Mouse (Mus musculus): ENCODE data around the gene Gpr152.
"Not testable (repeated sequence)": the region's sequence is repeated elsewhere in the genome, so short reads cannot be mapped to it uniquely, and the experiment has no call there.

Gpr152 gene

GRCm38 (mm10) chr19:4131768-4132167 lies 7.8 kb upstream of the Gpr152 start:
- no peak for DNase-seq

DNA sequence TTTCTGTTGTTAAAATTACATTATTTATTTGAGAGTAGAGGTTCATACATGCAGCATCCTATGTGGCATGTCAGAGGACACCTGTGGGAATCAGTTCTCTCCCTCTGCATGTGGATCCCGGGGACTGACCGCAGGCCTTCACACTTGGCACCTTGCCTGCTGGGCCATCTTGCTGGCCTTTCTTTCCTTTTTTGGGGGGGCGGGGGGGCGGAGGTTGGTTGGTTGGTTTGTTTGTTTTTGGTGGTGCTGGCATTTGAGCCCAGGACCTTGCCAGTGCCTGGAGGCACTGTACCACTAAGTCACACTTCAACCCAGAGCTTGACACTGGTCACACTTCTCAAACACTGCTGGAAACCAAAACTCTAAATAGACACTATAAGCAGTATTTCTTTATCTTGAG lies 5.2 kb upstream of the Gpr152 start:
- no peak for DNase-seq

DNA sequence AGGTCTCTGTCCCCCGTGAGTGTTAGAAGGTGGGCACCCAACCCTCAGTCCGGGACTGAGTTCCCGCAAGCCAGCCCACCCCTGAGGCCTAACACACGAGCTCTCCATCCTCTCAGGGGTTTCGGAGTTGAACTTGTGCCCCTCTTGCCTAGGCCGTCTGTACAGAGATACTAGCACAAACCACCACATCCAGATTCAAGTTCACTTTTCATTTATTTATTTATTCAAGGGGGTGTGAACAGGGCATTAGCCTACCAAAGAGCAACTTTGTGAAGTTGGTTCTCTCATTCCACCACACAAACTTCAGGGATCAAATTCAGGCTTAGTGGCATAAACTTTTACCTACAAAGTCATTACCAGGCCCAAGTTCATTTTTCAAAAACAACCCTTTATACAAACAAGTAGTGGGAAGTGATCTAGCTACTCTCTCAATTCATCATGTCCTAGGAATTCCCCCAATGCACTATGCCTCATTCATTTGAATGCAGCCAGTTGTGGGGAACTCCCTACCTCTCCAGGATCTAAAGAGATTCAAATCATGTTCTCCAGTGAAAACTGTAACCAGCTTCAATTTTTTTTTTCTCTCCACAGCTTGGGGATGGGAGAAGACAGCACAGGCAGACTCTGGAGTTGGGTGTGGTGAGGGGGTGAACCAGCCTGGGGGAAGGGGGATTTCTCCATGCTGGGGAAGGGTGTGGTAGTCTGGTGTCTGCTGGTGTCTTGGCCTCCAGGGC lies 4.2 kb upstream of the Gpr152 start:
- not testable (repeated sequence) for DNase-seq

DNA sequence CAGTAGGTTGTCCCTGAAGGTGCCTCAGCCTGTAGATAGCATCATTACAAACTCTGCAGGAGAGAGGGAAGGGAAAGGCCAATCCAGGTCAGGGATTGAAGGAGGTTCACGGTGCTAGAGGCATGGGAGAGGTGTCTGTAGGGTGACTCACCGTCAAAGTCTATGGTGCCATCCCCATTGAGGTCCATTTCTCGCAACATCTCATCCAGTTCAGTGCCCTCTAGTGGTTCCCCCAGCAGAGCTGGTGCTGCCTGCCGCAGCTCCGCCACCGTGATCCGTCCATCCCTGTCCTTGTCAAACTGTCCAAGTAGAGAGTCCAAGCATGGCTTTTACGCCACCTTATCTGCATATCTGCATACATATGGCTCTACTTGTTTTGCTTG lies 3.6 kb upstream of the Gpr152 start:
- not testable (repeated sequence) for DNase-seq

GRCm38 (mm10) chr19:4136463-4136862 lies 3.1 kb upstream of the Gpr152 start:
- no peak for DNase-seq

- DNase-seq, result no peak
These were observed 1.7 kb upstream of the Gpr152 start for GRCm38 (mm10) chr19:4137913-4138312.

DNA sequence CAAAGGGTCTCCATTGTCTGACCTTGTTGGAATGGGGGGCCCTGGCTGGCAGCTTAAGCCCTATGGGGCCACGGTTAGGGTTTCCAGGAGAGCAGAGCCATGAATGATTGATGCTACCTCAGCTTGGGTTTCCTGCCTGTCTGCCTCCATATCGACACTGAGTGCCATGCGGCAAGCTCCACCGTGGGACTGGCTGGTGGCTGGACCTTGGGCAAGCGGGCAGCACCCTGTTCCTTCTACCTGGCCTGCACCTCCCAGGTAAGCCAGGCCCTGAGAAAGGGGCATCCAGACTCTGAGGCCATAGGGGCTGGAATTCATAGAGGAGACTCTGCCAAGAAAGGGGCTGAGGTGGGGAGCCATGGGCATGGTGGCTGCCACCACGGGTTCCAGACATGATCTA lies 560 bp downstream of the Gpr152 start:
- DNase-seq, result no peak

DNA sequence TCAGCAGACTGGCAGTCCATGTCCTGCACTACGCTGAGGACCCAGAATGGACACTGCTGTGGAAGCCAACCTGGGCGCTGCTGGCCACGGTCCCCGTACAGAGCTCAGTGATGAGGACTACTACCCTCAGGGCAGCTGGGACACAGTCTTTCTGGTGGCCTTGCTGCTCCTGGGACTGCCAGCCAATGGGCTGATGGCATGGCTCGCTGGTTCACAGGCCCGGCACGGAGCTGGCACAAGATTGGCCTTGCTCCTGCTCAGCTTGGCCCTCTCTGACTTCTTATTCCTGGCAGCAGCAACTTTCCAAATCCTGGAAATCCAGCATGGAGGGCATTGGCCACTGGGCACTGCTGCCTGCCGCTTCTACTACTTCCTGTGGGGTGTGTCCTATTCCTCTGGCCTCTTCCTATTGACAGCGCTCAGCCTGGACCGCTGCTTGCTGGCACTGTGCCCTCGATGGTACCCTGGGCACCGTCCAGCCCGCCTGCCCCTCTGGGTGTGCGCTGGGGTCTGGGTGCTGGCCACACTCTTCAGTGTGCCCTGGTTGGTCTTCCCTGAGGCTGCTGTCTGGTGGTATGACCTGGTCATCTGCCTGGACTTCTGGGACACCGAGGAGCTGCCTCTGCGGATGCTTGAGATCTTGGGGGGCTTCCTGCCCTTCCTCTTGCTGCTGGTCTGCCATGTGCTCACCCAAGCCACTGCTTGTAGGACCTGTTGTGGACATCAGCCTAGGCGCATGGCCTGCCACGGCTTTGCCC lies 3.0 kb downstream of the Gpr152 start:
- no peak for DNase-seq

DNA sequence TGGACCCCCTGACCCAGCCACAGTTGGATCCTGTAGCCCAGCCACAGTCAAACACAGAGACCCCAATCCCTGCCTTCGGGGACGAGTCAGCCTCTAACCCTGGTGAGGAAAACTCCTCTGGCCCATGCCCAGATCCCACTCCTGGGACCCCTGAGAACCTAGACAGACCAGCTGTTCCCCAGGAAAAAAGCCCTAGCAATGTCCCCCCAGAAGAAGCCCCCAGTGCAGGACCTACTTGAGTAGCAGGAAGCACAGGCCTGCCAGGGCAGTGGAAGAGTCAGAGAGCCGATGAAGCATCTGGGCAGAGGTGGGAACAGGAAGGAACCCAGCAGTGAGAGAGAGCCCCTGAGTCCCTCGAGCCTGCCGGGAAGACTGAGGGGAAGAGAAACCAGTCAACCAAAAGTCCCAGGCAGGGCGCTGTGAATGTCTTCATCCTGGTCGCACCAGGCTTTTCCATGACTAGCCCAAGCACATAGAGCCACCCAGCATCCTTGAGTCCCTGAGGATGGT lies 4.2 kb downstream of the Gpr152 start, which contains the start of gene Cabp4:
Gene Cabp4 (minus strand): TSS at position 275 of the 510 bp plus-strand sequence.
- DNase-seq, result no peak

DNA sequence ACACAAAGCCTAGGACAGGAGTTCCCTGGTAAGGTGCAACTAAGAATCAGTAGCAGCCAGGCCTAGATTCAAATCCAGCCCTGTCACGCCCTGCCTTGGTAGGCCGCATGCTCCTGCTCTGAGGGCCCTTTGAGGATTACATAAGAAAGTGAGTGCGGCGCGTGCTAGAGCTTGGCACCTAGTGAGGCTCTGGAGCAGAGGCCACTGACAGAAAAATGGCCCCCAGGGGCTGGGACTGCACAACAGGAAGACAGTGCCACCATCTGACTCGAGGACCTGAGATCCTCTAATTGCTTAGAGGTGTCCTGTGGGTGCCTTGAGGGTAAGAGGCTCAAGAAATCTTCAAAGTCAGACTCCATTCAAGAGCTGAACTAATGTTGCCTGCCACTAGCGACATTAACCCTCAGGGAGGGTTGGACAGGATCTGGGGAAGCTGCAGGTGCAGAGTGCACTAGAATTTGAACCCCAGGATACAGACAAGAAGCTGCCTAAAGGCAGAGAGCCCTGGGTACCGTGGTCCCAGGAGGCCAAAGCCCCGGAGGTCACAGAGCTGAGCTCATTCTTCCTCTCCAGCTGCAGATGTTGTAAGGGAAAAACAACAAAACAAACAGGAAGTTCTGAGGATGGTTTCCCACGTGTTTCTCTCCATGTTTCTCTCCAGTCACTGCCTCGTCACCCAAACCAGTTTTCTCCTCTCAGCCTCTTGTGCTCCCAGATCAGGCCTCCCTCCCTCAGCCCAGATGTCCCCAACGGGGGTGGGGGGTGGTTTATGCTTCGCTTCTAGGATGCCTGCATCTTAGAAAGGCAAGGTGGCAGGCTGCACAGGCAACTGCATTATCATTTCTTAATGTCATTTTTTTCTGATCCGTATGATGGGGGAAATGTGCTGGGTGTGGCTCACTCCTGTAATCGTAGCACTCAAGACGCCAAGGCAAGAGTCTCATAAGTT lies 5.2 kb downstream of the Gpr152 start:
- no peak for DNase-seq

DNA sequence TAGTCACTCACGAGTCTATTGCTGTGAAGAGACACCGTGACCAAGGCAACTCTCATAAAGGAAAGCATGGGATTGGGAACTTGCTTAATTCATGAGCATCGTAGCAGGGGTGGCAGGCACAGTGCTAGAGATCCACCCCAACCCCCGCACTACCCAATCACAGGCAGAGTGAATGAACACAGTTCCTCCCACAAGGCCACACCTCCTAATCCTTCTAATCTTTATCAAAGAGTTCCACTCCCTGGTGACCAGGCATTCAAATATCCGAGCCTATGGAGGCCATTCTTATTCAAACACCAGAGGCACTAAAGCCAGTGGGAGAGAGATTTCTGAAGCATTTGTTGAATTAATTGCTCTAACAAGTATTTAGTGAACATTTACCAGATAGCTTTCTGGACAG lies 6.3 kb downstream of the Gpr152 start:
- DNase-seq, result no peak

DNA sequence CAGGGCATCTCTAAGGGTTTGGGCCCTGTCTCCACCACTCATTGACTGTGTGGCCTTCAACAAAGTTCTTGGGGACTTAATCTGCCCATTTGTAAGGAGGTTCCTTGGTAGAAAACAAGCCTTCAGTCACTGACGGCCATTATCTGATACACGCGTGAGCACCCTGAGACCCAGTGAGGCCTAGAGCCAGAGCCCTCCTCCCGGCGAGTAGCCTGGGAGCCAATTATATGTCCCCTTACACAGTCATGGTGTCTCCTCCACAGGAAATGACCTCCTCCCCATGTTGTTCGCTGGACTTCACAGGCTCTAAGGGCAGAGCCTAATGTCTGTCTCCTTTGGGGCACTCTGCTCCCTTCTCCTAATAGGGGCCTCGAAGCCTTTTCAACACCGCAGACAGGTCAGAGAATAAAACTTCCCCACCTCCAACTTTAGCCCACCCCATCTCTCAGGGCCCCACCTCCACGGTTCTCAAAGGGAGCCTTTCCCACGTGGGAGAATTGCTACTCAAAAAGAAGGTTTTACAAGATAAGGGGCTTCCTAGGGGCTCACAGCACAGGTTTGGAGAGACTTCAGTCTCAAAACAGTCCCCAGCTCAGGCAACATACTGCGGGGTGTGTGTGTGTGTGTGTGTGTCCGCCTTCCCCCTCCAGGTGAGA lies 6.9 kb downstream of the Gpr152 start:
- DNase-seq, result no peak

- no peak for DNase-seq
These were observed 7.4 kb downstream of the Gpr152 start for GRCm38 (mm10) chr19:4147022-4147405.

- no peak for DNase-seq
These were observed 8.3 kb downstream of the Gpr152 start for GRCm38 (mm10) chr19:4147782-4148490.

DNA sequence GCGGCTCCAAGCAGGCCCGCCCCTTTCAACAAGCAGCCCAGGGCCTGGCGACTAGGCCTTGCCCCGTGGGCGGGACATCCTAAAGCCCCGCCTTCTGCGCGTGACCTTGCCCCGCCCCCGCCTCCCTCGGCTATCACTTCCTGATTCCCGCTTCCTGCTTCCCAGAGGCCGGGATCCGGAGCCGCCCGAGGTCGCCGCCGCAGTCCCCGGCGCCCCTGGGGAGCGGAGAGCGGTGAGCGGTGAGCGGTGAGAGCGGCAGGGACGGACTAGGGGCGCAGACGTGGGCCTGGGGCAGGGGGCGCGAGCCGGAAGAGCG lies 8.9 kb downstream of the Gpr152 start, which contains the start of gene Coro1b:
Gene Coro1b (plus strand): TSS at position 129 of the 316 bp plus-strand sequence.
- peak; percentile 95 for DNase-seq

DNA sequence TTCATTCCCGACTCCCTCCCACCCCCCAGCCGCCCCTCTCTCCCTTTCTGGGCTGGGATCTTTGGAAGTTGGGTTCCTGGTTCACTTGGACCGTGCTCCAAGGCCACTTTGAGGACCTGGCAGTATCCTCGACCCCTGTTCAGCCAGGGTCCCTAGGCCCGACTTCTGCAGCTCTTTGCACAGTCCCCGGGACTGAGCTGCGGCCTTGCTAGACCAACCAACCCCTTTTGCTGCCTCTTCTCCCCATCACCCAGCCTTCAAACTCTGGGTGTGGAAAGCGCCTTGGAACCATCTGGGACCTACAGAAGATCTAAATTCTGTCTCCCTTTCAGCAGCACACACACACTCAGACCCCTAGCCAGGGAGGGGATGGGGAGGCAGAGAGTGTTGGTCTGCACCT lies 9.2 kb downstream of the Gpr152 start:
- DNase-seq, result no peak

GRCm38 (mm10) chr19:4149283-4149682 lies 9.7 kb downstream of the Gpr152 start:
- DNase-seq, result no peak

- DNase-seq, result no peak
These were observed 10.3 kb downstream of the Gpr152 start for GRCm38 (mm10) chr19:4149764-4150461.

GRCm38 (mm10) chr19:4150567-4151487 lies 11.2 kb downstream of the Gpr152 start:
- DNase-seq, result no peak

DNA sequence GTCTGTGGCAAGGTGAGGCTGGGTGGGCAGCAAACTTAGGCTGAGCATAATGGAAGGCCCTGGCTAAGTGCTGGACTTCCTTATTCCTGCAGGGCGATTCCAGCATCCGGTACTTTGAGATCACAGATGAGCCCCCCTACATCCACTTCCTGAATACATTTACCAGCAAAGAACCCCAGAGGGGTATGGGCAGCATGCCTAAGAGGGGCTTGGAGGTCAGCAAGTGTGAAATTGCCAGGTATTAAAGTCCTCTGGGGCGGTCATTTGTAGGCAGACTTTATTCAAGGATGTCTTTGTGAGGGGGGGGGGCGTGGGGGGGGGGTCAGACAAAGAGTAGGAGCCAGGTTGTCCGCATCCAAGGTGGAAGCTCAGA lies 11.9 kb downstream of the Gpr152 start:
- DNase-seq, result no peak
